Mouse (Mus musculus) regulatory T cell (primary cell): ENCODE measurements at regions not wholly inside any gene's neighbourhood (a gene's known extent, or its start where the extent isn't known, plus 50 kb on each side); places are given as distances from the start of the nearest gene placed in this dataset.

Experiments used
- in situ Hi-C: fragments of 300-600 bp; cut with MboI, MseI; formaldehyde crosslinking; loops from one replicate; pipeline ENCODE4 v1.15.1; 2025; ENCODE audit warnings: high pct_unique_total_duplicates

GRCm38 (mm10) chr5:111656436-111656835 is 77.3 kb upstream of the Gm26897 start:
- in situ Hi-C loops = no loop called here

DNA sequence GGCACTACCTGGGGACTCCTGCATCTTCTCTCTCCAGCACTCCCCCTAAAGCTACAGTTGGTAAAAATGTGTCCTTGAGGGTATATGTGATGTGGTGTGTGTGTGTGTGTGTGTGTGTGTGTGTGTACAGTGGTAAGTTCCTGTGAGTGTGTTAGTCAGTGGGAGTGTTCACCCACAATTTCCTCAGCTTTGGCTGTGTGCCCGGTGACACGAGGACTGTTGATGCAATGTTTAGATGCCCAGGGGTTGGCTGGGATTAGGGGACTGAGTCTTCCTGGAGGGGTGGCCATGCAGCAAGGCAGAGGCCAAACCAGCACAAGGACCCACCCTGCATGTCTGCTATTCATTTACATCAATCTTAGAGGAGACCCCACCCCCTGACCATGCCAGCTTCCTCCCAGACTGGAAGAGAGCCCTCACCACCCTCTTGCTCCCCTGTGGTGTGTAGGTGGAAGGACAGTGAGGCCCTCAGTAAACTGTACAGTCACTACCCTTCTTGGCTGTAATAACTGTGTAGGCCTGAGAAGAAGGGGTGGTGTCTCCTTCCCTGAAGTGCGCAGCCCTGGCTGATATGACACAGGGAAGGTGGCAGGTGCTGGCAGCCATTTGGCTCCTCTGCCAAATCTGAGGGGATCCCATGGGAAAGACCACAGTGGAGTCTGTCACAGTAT is 75.8 kb upstream of the Gm26897 start:
- in situ Hi-C loops = no loop called here

DNA sequence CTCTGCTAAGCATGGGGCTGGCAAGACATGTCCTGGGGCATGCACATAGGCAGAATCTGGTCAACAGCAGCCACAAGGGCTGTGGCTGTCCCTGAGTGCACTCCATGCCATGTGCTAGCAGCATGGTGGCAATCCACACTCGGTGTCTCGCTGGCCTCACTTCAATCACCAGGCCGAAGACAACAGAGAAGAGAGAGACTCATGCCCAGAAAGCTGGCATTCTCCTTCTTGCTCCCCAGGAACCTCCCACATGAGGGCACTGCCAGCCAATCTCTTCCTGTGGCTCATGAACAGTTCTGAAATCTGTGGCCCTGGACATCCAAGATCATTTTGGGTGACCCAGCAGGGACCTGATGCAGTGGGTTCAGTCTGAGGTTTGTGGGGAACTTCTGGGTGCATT is 74.5 kb upstream of the Gm26897 start:
- in situ Hi-C loops = no loop called here

DNA sequence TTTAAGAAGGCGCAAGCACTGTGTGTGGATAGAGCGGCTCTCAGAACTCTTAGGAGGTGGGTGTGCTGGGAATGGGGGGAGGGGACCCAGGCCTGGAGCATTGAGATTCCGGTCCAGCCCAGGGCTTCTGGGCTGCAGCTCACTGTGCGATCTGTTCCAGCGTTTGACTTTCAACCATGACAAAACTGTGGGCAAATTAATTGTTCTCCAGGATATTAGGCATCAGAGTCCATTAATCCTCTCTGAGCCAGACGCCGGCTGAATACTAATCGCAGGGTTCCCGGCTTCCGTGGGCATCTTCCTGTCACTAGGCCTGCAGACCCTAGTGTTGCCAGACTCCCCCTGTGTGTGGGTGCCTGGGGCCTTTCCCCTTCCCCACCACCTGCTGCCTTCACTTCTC is 73.3 kb upstream of the Gm26897 start:
- in situ Hi-C loops = no loop called here

GRCm38 (mm10) chr5:111660968-111661367 is 72.8 kb upstream of the Gm26897 start:
- in situ Hi-C loops = no loop called here

DNA sequence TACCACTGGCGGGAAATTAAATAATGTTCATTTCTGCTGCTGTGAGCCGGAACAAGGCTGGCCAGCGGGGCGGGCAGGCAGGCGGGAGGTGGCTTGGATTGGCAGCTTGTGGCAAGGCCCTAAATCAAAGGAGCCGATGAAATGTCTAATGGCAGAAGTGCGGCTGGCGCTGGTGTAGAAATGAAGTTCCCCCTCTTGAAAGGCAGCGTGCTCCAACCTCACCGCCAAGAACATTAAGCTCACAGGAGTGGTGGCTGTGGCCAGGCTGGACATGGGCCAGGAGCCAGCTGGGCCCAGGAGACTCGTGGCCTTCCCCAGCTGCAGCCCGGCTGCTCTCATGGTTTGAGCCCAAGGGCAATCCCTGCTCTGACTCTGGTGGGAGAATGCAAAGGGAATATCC is 71.8 kb upstream of the Gm26897 start:
- in situ Hi-C loops = no loop called here

DNA sequence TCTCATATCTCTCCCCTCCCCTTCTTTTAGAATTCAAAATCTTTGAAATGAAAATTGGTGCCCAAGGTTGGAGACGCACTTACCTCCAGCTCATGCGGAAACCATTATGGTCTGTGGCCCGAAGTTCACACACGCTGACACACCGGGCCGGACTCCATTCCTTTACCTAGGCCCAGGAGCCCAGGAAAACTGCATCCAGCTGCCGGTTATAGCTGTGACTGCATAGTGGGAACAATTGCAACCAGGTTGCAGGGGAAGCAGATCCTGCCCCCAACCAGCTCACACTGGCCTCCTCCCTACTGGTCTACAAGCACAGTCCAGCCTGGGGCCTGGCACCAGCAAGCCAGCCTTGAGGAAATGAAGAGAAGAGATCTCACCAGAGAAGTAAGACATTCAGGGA is 69.9 kb upstream of the Gm26897 start:
- in situ Hi-C loops = no loop called here

DNA sequence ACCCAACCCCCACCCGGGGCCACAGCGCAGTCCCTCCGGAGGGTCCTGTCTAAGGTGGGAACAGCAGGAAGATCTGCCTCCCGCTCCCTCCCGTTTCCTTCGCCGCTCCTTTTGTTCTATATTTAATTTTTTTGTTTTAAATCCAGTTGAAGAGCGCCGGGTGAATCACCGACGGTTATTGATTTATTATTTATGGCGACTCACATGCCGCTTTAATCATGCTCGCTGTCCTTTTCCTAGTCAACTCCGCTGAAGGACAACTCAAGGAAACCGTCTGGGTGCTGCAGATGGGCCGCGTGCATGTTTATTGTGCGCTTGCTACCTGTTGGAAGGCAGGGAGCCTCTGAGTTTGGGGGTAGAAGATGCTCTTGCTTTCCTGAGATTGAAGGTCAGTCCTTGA is 68.3 kb upstream of the Gm26897 start:
- in situ Hi-C loops = no loop called here

- in situ Hi-C loops = no loop called here
Measured at GRCm38 (mm10) chr5:111666007-111666406, 67.7 kb upstream of the Gm26897 start.

- in situ Hi-C loops = no loop called here
Measured at GRCm38 (mm10) chr5:111667901-111668300, 65.8 kb upstream of the Gm26897 start.

DNA sequence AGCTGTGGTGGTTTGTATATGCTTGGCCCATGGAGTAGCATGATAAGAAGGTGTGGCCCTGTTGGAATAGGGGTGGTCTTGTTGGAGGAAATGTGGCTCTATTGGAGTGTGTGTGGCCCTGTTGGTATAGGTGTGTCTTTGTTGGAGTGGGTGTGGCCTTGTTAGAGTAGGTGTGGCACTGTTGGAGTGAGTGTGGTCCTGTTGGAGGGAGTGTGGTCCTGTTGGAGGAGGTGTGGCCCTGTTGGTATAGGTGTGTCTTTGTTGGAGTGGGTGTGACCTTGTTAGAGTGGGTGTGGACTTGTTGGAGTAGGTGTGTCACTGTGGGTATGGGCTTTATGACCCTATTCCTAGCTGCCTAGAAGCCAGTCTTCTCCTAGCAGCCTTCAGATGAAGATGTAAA is 64.6 kb upstream of the Gm26897 start:
- in situ Hi-C loops = no loop called here

DNA sequence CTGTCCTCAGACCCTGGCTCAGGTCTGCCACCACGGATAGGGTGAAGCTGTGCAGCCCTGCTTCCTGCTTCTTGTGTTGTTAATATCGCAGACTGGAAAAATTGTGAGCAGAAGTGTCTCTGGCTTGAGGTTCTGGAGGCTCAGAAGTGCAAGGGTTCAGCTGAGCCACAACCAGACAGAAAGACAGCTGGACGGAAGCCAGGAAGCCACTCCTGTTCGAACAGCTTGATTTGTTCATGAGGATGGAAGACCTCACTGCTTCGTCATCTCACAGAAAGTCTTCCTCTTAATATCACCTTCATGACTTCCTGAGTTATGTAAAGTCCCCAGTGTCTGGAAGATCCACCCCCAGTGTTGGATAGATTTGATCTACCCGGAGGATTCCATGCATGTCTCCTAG is 62.0 kb upstream of the Gm26897 start:
- in situ Hi-C loops = no loop called here

- in situ Hi-C loops = no loop called here
Measured at GRCm38 (mm10) chr5:111674976-111675672, 58.6 kb upstream of the Gm26897 start.

DNA sequence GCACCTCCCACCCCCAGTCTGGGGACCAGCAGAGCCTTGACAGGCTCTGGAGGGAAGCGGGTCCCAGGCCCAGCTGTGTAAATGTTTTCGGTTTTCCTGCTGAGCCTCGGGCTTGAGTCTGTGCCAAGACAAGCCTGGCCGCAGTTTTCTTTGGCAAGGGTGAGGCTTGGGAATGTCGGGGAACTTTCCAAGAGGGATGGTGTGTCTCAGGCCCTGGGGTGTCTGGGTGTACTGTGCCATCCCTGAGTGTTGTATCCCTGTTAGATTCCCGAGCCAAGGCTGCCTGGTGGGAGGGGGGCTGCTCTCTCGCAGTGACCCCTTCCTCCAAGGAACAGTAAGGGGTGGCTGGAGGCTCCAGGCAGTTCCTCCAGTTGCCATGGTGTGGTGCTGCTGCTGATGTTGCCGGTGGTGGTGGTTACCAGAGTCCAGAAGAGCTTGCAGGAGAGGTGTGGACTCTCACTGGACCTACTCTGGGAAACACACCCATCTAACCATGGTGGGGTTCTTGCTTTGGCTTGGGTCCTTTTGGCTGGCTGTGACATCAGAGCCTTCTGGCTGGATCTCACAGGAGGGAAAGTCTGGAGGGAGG is 58.0 kb upstream of the Gm26897 start:
- in situ Hi-C loops = no loop called here

- in situ Hi-C loops = no loop called here
Measured at GRCm38 (mm10) chr5:111677847-111678311, 55.8 kb upstream of the Gm26897 start.

DNA sequence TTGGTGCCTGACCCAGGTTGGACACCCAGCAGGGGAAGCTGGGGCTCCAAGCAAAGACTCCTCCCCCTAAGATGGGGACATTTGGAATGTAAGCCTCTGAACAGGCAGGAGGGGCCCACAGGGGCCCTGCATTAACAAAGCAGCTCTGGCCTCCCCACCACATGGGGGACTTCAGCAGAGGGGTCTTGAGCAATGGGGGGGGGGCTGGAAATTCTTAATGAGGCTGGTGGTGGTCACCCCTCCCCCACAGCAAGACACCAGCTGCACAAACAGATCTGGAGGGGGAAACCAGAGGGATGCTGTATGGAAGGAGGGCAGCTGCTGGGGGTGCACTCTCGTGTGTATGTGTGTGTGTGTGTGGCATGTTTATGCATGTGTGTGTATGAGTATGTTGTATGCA is 55.2 kb upstream of the Gm26897 start:
- in situ Hi-C loops = no loop called here

- in situ Hi-C loops = no loop called here
Measured at GRCm38 (mm10) chr5:111681362-111682028, 52.2 kb upstream of the Gm26897 start.

GRCm38 (mm10) chr5:111682899-111683298 is 50.8 kb upstream of the Gm26897 start:
- in situ Hi-C loops = no loop called here
